In the genomic region with DNA sequence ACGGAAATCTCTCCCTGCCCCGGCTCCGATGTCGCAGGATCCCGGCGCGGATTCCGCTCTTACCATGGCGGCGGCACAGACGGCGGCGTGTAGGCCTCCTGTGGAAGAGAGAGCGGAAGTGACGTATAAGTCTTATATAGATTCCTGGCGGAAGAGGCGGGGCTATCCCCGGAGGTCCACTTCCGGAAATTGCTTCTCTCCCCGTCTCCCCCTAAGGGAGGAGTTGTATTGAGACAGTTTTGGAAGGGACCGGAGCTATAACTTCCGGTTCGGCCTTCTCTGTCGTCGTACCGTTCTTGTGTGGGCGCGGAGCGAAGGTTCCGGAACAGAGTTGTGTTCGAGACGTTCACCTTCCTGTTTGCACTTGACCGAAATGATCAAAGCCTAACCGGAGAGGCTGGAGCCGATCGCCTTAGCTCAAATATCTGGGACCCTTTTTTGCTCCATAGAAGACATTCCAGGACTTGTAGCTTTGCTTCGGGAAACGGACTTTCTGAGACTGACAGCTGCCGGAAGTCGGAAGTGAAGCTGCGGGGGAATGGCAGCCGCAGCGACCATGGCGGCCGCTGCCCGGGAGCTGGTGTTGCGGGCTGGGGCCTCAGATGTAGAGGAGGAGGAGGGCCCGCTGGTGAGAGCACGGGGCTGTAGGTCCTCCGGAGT, we compare ENCODE assay signal across 8 mouse cellular contexts. TPM values are rescaled to one million over a fixed set of nuclear protein-coding genes. Genes with fewer than 3 reads are reported as not detected.
DNase-seq lines count a peak whose midpoint lies in the region; ATAC-seq and TF ChIP-seq lines count a peak whose summit lies in the region.

A gene (plus strand): TSS at position 258 of the 660 bp plus-strand sequence.
A gene (minus strand): TSS at position 447 of the 660 bp plus-strand sequence.

- peak within 1 kb of the TSS; percentile 96 for H3K4me3 ChIP-seq in hindbrain, embryonic 10.5 days
- H3K4me3 ChIP-seq in lung, postnatal 0 days (ENCODE audit: low read depth, low read length): peak within 1 kb of the TSS; percentile 60

- no peaks in the 10 kb centered on the region for H3K27me3 ChIP-seq in hindbrain, embryonic 10.5 days (ENCODE audit: insufficient read depth, poor library complexity, severe bottlenecking)
- H3K27me3 ChIP-seq in lung, postnatal 0 days (replicated peaks; ENCODE audit: insufficient read depth, low read length): no peaks in the 10 kb centered on the region

- H3K9ac ChIP-seq in lung, postnatal 0 days (replicated peaks; ENCODE audit: low read depth): peak within 1 kb of the TSS; percentile 96

- peak within 1 kb of the TSS; percentile 67 for H3K4me2 ChIP-seq in lung, postnatal 0 days (replicated peaks; ENCODE audit: low read depth, low read length)

- peak; percentile 51; the same call in 1 of the 2 replicates for TF ChIP-seq EP300 in lung, postnatal 0 days (IDR thresholded peaks at IDR 0.05)

- DNase-seq in MN1 (ENCODE audit: low spot score): peak; percentile 97
- DNase-seq in cerebellum, adult 9-10 months: peak; percentile 99
- peak; percentile 95 for DNase-seq in hindbrain, embryonic 10.5 days (ENCODE audit: low spot score)
- DNase-seq in layer of hippocampus, adult 9-11 months: peak; percentile 98
- peak; percentile 99 for DNase-seq in lung, postnatal 0 days (ENCODE audit: low spot score)
- DNase-seq in ovary, postnatal 14 days (ENCODE audit: low spot score): peak; percentile 95
- peak; percentile 97 for DNase-seq in thymus, postnatal 14 days

- peak; percentile 51 for TF ChIP-seq CTCF in lung, postnatal 0 days (IDR thresholded peaks at IDR 0.05)

- no peaks in the 10 kb centered on the region for H3K9me3 ChIP-seq in hindbrain, embryonic 10.5 days
- H3K9me3 ChIP-seq in lung, postnatal 0 days (ENCODE audit: low read length): no peaks in the 10 kb centered on the region

- H3K4me1 ChIP-seq in hindbrain, embryonic 10.5 days (replicated peaks): peaks cover 50% of the 10 kb centered on the region
- H3K4me1 ChIP-seq in lung, postnatal 0 days (ENCODE audit: insufficient read depth, low read depth, low read length): peaks cover 9% of the 10 kb centered on the region; the same call in 1 of the 2 replicates

- H3K36me3 ChIP-seq in hindbrain, embryonic 10.5 days: peaks cover 68% of the 10 kb centered on the region
- H3K36me3 ChIP-seq in lung, postnatal 0 days (ENCODE audit: insufficient read depth, low read length): peaks cover 4% of the 10 kb centered on the region; the same call in 1 of the 2 replicates

- peak within 1 kb of the TSS; percentile 97 for H3K27ac ChIP-seq in hindbrain, embryonic 10.5 days
- H3K27ac ChIP-seq in lung, postnatal 0 days (ENCODE audit: low read length): peak within 1 kb of the TSS; percentile 95

- under 1% methylated on average over 50 of the region's 50 CpGs for WGBS in hindbrain, embryonic 10.5 days
- whole genome bisulfite sequencing in lung, postnatal 0 days: under 1% methylated on average over 50 of the region's 50 CpGs

- peak; percentile 85 for ATAC-seq in frontal cortex, adult (ENCODE audit: low TSS enrichment)
- peak; percentile 88 for ATAC-seq in lung, postnatal 0 days

RNA-seq across cellular contexts. Expression of the first gene that starts in this region (rescaled TPM):
- 55.0 and 63.9 TPM in 2 replicates for polyA plus RNA-seq in hindbrain, embryonic 10.5 days (2016; fragmentation: Nextera tagmentation; extraction: Ambion mirVana)
- 28.5 and 31.1 TPM in 2 replicates for polyA plus RNA-seq in lung, postnatal 0 days (2015; fragmentation: Nextera tagmentation; extraction: Ambion mirVana)

RNA-seq across cellular contexts. Expression of the second gene that starts in this region (rescaled TPM):
- 1,286 and 1,579 TPM in 2 replicates for polyA plus RNA-seq in hindbrain, embryonic 10.5 days (2016; fragmentation: Nextera tagmentation; extraction: Ambion mirVana)
- polyA plus RNA-seq in lung, postnatal 0 days (2015; fragmentation: Nextera tagmentation; extraction: Ambion mirVana): 1,282 and 1,435 TPM in 2 replicates

Comparison
In these comparisons a context has a peak if more than half of its experiments do, and no peak if none do; other contexts are left out.
1. Peak in every context shown above with its lines: DNase-seq, ATAC-seq, H3K4me3 ChIP-seq and H3K27ac ChIP-seq.